Mouse (Mus musculus) lung, postnatal 0 days (tissue): ENCODE results near the gene Adm2.

Source experiments
- CTCF ChIP-seq: IDR thresholded peaks from 2 replicates; pipeline ENCODE4 v1.5.1; 2016; ENCODE audit warnings: antibody characterized with exemption, mild to moderate bottlenecking
- EP300 ChIP-seq: IDR thresholded peaks from 2 replicates; pipeline ENCODE4 v1.6.1; 2016; ENCODE audit warnings: antibody characterized with exemption, mild to moderate bottlenecking, control low read depth

DNA sequence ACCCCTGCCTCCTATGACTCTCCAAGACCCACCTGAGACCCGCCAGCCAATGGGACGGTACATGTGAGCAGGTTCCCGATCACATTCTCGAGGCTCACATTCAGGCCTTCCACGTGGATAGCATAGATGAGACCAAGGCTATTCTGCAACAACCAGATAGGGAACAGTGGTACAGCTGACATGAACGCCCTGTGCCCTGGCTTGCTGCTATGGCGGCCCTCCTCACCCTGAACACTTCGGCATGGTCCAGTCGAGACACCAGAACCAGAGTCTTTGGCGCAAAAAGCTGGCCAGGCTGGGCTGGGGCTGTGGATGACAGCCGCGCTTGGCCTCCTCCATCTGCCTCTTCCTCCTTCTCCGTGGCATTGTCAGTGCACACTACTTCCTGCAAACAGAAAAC, 15.1 kb upstream of the Adm2 start:
- TF ChIP-seq EP300 (no peak), CTCF (no peak)
